Mouse (Mus musculus) limb, embryonic 15.5 days (tissue): Measurements from ENCODE around the gene Tfcp2l1. TPM values are rescaled to one million over a fixed set of nuclear protein-coding genes. Genes with fewer than 3 reads are reported as not detected.

Experiments
- ATAC-seq: fragments of 200-750 bp; cut with Nextera tagmentation; 2 replicates; pipeline ENCODE4 v1.8.0; 2017; ENCODE audit warnings: low read depth, moderate TSS enrichment; ENCODE audit not compliant: insufficient number of reproducible peaks, low FRiP score, low TSS enrichment
- H3K27ac ChIP-seq: fragments of 300-500 bp; sonication (generic); 2 replicates; pipeline ENCODE4 v1.5.1; 2015; ENCODE audit warnings: moderate library complexity, mild to moderate bottlenecking, inconsistent platforms
- H3K27me3 ChIP-seq: fragments of 300-500 bp; sonication (generic); 2 replicates; pipeline ENCODE4 v1.6.1; 2015; ENCODE audit warnings: inconsistent platforms
- H3K36me3 ChIP-seq: fragments of 300-500 bp; sonication (generic); 2 replicates; pipeline ENCODE4 v1.6.1; 2015; ENCODE audit warnings: inconsistent platforms
- H3K4me1 ChIP-seq: fragments of 300-500 bp; sonication (generic); 2 replicates; pipeline ENCODE4 v1.6.1; 2015; ENCODE audit warnings: inconsistent platforms
- H3K4me2 ChIP-seq: fragments of 300-500 bp; sonication (generic); 2 replicates; pipeline ENCODE4 v1.6.1; 2015; ENCODE audit warnings: mild to moderate bottlenecking, inconsistent platforms
- H3K4me3 ChIP-seq: fragments of 300-500 bp; sonication (generic); 2 replicates; pipeline ENCODE4 v1.5.1; 2015; ENCODE audit warnings: mild to moderate bottlenecking, inconsistent platforms
- H3K9ac ChIP-seq: fragments of 300-500 bp; sonication (generic); 2 replicates; pipeline ENCODE4 v1.6.1; 2015; ENCODE audit warnings: inconsistent platforms
- H3K9me3 ChIP-seq: fragments of 300-500 bp; sonication (generic); 2 replicates; pipeline ENCODE4 v1.6.1; 2016; ENCODE audit warnings: inconsistent platforms
- WGBS: fragments of 180-500 bp; shearing (Covaris S2); methylation state at CpG from one replicate; pipeline ENCODE4 v1.1.7; 2015; 5-methylcytosine and 5-hydroxymethylcytosine counted together
- polyA plus RNA-seq: library from polyadenylated mRNA; unstranded; fragments of >200 nt; fragmentation: Nextera tagmentation; extraction: Ambion mirVana; gene quantifications from 2 replicates; pipeline ENCODE4 v1.2.1, GENCODE M21; 2015

Tfcp2l1 gene
- polyA plus RNA-seq, 1 experiment from 2014 or later: 0.58 TPM

DNA sequence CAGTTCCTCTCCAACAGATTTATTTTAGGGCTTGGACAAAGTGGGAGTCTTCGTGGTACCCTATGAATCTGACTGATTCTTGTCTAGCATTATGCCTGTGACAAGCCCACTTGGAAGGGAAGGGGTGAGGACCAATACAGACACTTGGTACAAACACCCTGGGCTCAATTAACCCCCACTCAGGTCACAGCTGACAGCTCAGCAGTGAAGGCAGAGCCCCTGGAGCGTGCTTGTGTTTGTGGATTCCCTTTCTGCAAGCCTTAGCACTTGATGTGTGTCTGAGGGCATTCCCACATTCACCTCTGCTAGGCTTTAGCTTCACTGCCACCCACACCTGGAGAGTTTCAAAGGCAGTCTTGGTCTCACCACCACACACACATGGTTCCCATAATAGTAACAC lies 1.8 kb upstream of the Tfcp2l1 start:
- H3K9me3 ChIP-seq: no peaks in the 10 kb centered on the region
- ATAC-seq: no peak
- H3K9ac ChIP-seq: no peak overlapping the region
- no peak overlapping the region for H3K27ac ChIP-seq
- no peak overlapping the region for H3K4me2 ChIP-seq
- peaks cover 19% of the 10 kb centered on the region for H3K27me3 ChIP-seq
- H3K36me3 ChIP-seq: no peaks in the 10 kb centered on the region
- H3K4me1 ChIP-seq: peaks cover 12% of the 10 kb centered on the region
- H3K4me3 ChIP-seq: no peak overlapping the region
- WGBS: 54% methylated on average over 2 of the region's 2 CpGs

DNA sequence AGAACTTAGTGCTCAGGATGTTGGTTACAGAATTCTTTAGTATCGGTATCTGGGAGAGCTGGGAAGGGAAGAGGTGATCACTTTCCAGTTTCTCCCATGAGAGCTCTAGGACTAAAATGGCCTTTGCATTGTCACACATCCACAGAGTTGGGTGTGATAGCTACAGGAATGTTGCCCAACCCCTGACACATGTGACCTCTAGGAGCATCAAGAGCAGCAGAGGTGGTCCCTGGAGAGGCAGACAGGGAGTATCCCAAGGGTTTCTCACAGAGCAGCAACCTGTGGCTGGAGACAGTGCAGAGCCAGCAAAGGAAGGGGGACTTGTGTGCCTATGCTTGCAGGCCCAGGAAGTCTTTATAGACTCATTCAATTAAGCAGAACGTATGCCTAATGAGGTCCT lies 1.3 kb upstream of the Tfcp2l1 start:
- peaks cover 19% of the 10 kb centered on the region for H3K27me3 ChIP-seq
- H3K4me3 ChIP-seq: no peak overlapping the region
- WGBS: 63% methylated on average over 2 of the region's 2 CpGs
- H3K27ac ChIP-seq: no peak overlapping the region
- no peaks in the 10 kb centered on the region for H3K36me3 ChIP-seq
- no peak for ATAC-seq
- no peak overlapping the region for H3K4me2 ChIP-seq
- peaks cover 12% of the 10 kb centered on the region for H3K4me1 ChIP-seq
- H3K9me3 ChIP-seq: no peaks in the 10 kb centered on the region
- no peak overlapping the region for H3K9ac ChIP-seq

DNA sequence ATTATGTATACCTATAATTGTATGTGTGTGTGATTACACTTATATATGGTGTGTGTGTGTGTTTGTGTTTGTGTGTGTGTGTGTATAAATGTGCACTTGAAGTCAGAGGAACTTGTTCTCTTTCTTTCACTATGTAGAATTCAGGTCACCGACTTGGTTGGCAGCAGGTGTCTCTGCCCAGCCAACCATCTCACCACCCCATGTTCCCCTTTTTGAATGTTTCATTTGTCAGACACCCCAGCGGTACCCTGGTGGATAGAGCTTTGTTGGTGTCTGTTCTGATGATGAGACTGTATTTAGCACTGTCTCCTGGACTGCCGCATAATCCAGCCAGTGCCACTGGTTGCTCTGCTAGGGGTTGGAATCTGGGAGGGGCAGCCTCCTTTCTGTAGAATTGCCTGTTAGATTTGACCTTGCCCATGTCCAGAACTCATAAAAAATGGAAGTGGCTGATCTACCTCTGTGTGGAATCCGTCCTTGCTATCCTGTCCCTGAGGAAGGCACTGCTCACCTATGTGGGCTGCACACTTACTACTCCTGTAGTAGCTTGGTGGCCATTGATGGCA lies 5.8 kb downstream of the Tfcp2l1 start:
- H3K36me3 ChIP-seq: no peaks in the 10 kb centered on the region
- H3K4me1 ChIP-seq: peaks cover 2% of the 10 kb centered on the region; the same call in 1 of the 2 replicates
- H3K27me3 ChIP-seq: 0 out of 2 replicates have a peak, but pooled peaks cover 4% of the 10 kb centered on the region
- no peak for ATAC-seq
- H3K27ac ChIP-seq: no peak overlapping the region
- 83% methylated on average over 4 of the region's 4 CpGs for WGBS
- no peaks in the 10 kb centered on the region for H3K9me3 ChIP-seq
- H3K9ac ChIP-seq: no peak overlapping the region
- no peak overlapping the region for H3K4me3 ChIP-seq
- no peak overlapping the region for H3K4me2 ChIP-seq

DNA sequence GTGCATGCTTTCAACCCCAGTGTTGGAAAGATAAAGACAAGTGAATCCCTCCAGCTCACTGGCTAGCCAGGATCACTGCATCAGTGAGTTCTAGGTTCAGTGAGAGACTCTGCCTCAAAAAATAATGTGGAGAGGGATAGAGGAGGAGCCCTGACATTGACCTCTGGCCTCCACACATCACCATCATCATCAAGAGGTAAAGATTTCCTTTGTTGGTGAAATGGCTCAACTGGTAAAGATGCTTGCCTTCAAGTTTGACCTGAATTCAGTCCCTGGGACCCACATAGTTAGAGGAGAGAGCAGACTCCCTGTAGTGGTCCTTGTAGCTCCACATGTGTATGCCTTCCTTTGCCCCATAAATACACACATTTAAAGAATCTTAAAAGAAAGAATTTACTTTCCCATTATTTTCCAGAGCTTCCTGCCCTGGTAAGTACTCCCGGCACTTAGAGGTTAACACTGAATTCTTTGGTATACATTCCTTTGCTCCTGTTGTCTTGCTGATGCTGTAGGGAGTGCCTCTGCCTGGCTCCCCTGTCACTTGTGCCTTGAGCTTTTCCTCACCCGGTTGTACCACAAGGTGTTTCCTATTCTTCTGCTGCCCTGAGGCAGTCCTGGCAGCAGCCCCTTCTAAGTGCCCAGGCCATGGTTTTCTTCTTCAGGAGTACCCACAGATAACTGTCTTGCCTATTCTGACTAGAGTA lies 14.7 kb downstream of the Tfcp2l1 start:
- no peak overlapping the region for H3K4me2 ChIP-seq
- 73% methylated on average over 2 of the region's 2 CpGs for WGBS
- no peaks in the 10 kb centered on the region for H3K27me3 ChIP-seq
- H3K9ac ChIP-seq: no peak overlapping the region
- no peaks in the 10 kb centered on the region for H3K36me3 ChIP-seq
- ATAC-seq: no peak
- H3K4me3 ChIP-seq: no peak overlapping the region
- H3K9me3 ChIP-seq: no peaks in the 10 kb centered on the region
- H3K27ac ChIP-seq: no peak overlapping the region
- H3K4me1 ChIP-seq: no peaks in the 10 kb centered on the region

- Histone ChIP-seq H3K27ac (no peak overlapping the region), H3K9ac (no peak overlapping the region), H3K4me1 (no peaks in the 10 kb centered on the region), H3K4me2 (no peak overlapping the region), H3K4me3 (no peak overlapping the region), H3K9me3 (no peaks in the 10 kb centered on the region), H3K36me3 (no peaks in the 10 kb centered on the region), H3K27me3 (no peaks in the 10 kb centered on the region)
- ATAC-seq: no peak
- 62% methylated on average over 9 of the region's 9 CpGs for WGBS
Measured at GRCm38 (mm10) chr1:118643138-118643979, 15.6 kb downstream of the Tfcp2l1 start.

- no peaks in the 10 kb centered on the region for H3K4me1 ChIP-seq
- H3K27me3 ChIP-seq: no peaks in the 10 kb centered on the region
- H3K9ac ChIP-seq: no peak overlapping the region
- WGBS: 72% methylated on average over 4 of the region's 4 CpGs
- H3K9me3 ChIP-seq: no peaks in the 10 kb centered on the region
- no peak overlapping the region for H3K27ac ChIP-seq
- ATAC-seq: no peak
- H3K4me3 ChIP-seq: no peak overlapping the region
- no peaks in the 10 kb centered on the region for H3K36me3 ChIP-seq
- H3K4me2 ChIP-seq: no peak overlapping the region
Measured at GRCm38 (mm10) chr1:118645701-118646100, 18.0 kb downstream of the Tfcp2l1 start.

DNA sequence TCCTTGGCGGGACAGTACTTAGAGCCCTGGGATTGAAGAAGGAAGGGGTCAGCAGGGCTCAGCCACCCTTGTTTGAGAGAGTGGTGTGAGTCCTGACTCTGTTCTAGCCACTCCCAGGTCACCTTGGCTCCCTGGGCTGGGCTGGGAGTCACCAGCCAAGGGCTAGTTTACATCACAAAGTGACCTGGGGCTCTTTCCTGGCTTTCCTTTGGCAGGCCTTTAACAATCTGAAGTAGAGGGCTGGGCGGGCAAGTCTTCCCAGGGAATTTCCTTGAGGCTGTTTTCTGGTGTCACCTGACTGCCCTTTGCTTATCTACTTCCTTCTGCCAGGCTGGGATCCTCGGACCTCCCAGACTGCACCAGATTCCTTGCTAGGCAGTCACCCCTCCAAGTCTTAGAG lies 20.3 kb downstream of the Tfcp2l1 start:
- WGBS: 17% methylated on average over 3 of the region's 3 CpGs

DNA sequence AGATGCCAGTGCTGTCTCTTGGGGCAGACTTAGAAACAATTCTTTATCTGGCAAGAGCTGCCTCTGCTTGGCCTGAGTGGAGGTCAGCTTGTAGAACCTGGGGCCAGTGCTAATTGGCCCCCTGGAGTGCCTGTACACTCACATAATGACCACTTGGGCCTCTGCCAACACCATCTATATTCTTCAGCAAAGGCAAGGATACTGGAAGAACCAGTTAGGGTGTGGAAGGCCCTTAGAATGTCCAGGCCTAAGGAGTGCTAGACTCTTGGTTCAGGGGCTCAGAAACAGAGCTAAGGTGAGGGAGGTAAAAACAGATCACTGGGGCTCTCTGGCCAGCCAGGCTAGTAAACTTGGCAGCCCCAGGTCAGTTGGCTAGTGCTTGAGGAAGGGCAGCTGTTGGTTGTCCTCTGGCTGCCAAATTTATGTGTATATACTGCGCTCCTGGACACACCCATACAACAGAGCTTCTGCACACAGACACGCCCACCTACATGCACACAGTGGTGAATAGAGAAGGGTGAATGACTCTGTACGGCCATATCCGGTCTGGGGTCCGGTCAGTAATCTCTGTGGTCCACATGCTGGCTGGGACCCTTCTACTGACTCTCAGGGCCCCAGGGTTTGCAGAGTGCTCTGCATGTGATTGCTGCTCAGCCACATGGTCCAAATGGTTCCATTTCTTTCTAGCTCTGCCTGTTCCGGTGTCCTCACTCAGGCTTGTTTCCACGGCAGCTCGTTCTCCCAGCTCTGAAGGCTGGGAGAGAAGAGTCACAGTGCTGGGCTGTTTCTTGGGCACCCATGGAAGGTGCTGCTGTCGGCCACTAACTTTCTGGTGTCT lies 22.4 kb downstream of the Tfcp2l1 start:
- Histone ChIP-seq H3K27ac (no peak overlapping the region), H3K4me3 (no peak overlapping the region), H3K4me1 (no peaks in the 10 kb centered on the region), H3K9ac (no peak overlapping the region), H3K36me3 (no peaks in the 10 kb centered on the region), H3K4me2 (no peak overlapping the region), H3K27me3 (no peaks in the 10 kb centered on the region), H3K9me3 (no peaks in the 10 kb centered on the region)
- WGBS: 67% methylated on average over 9 of the region's 9 CpGs
- no peak for ATAC-seq

More for the DNA sequence above, 20.3 kb downstream of the Tfcp2l1 start:
- Histone ChIP-seq H3K27ac (no peak overlapping the region), H3K9me3 (no peaks in the 10 kb centered on the region), H3K36me3 (no peaks in the 10 kb centered on the region), H3K4me2 (no peak overlapping the region), H3K27me3 (no peaks in the 10 kb centered on the region), H3K9ac (no peak overlapping the region), H3K4me1 (no peaks in the 10 kb centered on the region), H3K4me3 (no peak overlapping the region)
- ATAC-seq: no peak

GRCm38 (mm10) chr1:118650771-118651080 lies 23.0 kb downstream of the Tfcp2l1 start:
- no peaks in the 10 kb centered on the region for H3K4me1 ChIP-seq
- 74% methylated on average over 3 of the region's 3 CpGs for WGBS
- no peak overlapping the region for H3K9ac ChIP-seq
- no peak for ATAC-seq
- H3K27me3 ChIP-seq: no peaks in the 10 kb centered on the region
- H3K4me2 ChIP-seq: no peak overlapping the region
- no peak overlapping the region for H3K27ac ChIP-seq
- no peak overlapping the region for H3K4me3 ChIP-seq
- no peaks in the 10 kb centered on the region for H3K9me3 ChIP-seq
- no peaks in the 10 kb centered on the region for H3K36me3 ChIP-seq

DNA sequence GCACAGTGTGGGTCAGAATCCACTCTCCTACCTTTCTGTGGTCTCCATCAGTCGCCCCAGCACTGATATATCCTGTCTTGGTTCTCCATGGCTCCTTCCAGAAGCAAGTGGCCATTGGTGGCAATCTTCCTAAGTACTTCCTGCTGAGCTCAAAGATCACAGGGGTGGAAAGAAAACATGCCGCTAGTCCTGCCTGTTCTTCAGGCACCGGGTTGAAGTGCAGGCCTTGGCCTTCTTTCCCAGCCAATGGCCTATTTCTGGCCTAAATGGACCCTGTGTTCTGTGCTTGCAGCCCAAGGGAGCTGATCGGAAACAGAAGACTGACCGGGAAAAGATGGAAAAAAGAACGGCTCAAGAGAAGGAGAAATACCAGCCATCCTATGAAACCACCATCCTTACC lies 31.0 kb downstream of the Tfcp2l1 start:
- no peak overlapping the region for H3K9ac ChIP-seq
- no peaks in the 10 kb centered on the region for H3K27me3 ChIP-seq
- H3K4me3 ChIP-seq: no peak overlapping the region
- H3K4me2 ChIP-seq: no peak overlapping the region
- WGBS: 74% methylated on average over 6 of the region's 6 CpGs
- H3K27ac ChIP-seq: no peak overlapping the region
- H3K9me3 ChIP-seq: no peaks in the 10 kb centered on the region
- 0 out of 2 replicates have a peak, but pooled peaks cover 7% of the 10 kb centered on the region for H3K4me1 ChIP-seq
- H3K36me3 ChIP-seq: no peaks in the 10 kb centered on the region
- no peak for ATAC-seq

GRCm38 (mm10) chr1:118660880-118661465 lies 33.2 kb downstream of the Tfcp2l1 start:
- H3K4me3 ChIP-seq: no peak overlapping the region
- no peaks in the 10 kb centered on the region for H3K27me3 ChIP-seq
- H3K9me3 ChIP-seq: no peaks in the 10 kb centered on the region
- no peak overlapping the region for H3K27ac ChIP-seq
- 61% methylated on average over 3 of the region's 3 CpGs for WGBS
- 0 out of 2 replicates have a peak, but pooled peaks cover 7% of the 10 kb centered on the region for H3K4me1 ChIP-seq
- no peak overlapping the region for H3K4me2 ChIP-seq
- H3K36me3 ChIP-seq: no peaks in the 10 kb centered on the region
- no peak for ATAC-seq
- H3K9ac ChIP-seq: no peak overlapping the region
